Mouse (Mus musculus): ENCODE measurements around the gene Hoxa6. TPM values are rescaled to one million over a fixed set of nuclear protein-coding genes. Genes with fewer than 3 reads are reported as not detected.

Gene Hoxa6
- polyA plus RNA-seq, 1 experiment from 2014 or later: 0.33 TPM

- TF ChIP-seq CTCF (IDR thresholded peaks at IDR 0.05; ENCODE audit: low read depth) (no peak), EP300 (optimal IDR thresholded peaks at IDR 0.05) (no peak)
- no peak for DNase-seq (ENCODE audit: low spot score)
- no peak for ATAC-seq (ENCODE audit: low FRiP score, low TSS enrichment)
- H3K4me1 ChIP-seq (replicated peaks; ENCODE audit: control insufficient read depth, insufficient read depth): no peaks in the 10 kb centered on the region
- H3K9me3 ChIP-seq (ENCODE audit: control insufficient read depth, low read length): no peaks in the 10 kb centered on the region
- H3K27ac ChIP-seq (replicated peaks): no peak overlapping the region
- H3K4me3 ChIP-seq (ENCODE audit: low read depth, low read length): no peak overlapping the region
- H3K9ac ChIP-seq (ENCODE audit: low read length): no peak overlapping the region
- WGBS: 5% methylated on average over 3 of the region's 3 CpGs
- H3K4me2 ChIP-seq (replicated peaks; ENCODE audit: low read depth): no peak overlapping the region
- no peaks in the 10 kb centered on the region for H3K36me3 ChIP-seq (ENCODE audit: control insufficient read depth, insufficient read depth, low read length)
- H3K27me3 ChIP-seq (ENCODE audit: control insufficient read depth, insufficient read depth, low read length): peaks cover 45% of the 10 kb centered on the region
Measured at GRCm38 (mm10) chr6:52246916-52247315, 38.4 kb upstream of the Hoxa6 start.

DNA sequence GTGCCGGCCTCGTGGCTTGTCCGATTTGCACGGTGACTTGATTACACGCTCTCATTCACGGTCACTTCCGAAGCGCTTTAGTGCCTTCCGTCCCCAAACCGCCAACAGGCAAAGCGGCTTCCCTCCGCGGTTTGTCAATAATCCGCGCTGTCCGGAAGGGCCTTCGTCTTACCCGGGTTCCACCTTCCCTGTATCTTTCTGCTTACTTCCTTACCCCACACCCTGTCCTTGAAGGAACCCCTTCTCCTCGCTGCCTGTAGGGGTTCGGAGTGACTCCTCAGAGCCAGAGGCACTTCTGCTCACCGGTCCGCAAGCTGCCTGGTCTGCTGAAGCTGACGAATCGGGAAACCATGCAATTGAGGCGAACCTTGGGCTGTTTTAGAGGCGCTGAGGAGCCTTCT is 37.9 kb upstream of the Hoxa6 start:
- Histone ChIP-seq H3K4me3 (ENCODE audit: low read depth, low read length) (no peak overlapping the region), H3K4me1 (replicated peaks; ENCODE audit: control insufficient read depth, insufficient read depth) (no peaks in the 10 kb centered on the region), H3K27me3 (ENCODE audit: control insufficient read depth, insufficient read depth, low read length) (peaks cover 42% of the 10 kb centered on the region), H3K4me2 (replicated peaks; ENCODE audit: low read depth) (no peak overlapping the region), H3K27ac (replicated peaks) (no peak overlapping the region), H3K9ac (ENCODE audit: low read length) (no peak overlapping the region), H3K9me3 (ENCODE audit: control insufficient read depth, low read length) (no peaks in the 10 kb centered on the region), H3K36me3 (ENCODE audit: control insufficient read depth, insufficient read depth, low read length) (no peaks in the 10 kb centered on the region)
- DNase-seq (ENCODE audit: low spot score) (no peak), ATAC-seq (ENCODE audit: low FRiP score, low TSS enrichment) (no peak)
- TF ChIP-seq CTCF (IDR thresholded peaks at IDR 0.05; ENCODE audit: low read depth): no peak
- TF ChIP-seq EP300 (optimal IDR thresholded peaks at IDR 0.05): no peak
- 2% methylated on average over 26 of the region's 26 CpGs for WGBS

GRCm38 (mm10) chr6:52245757-52246142 is 37.2 kb upstream of the Hoxa6 start, which contains the start of gene Hoxa11:
Gene Hoxa11 (minus strand): TSS chr6:52245810.
- Histone ChIP-seq H3K4me2 (replicated peaks; ENCODE audit: low read depth) (no peak within 1 kb of the TSS), H3K4me1 (replicated peaks; ENCODE audit: control insufficient read depth, insufficient read depth) (no peaks in the 10 kb centered on the region), H3K9ac (ENCODE audit: low read length) (no peak within 1 kb of the TSS), H3K27me3 (ENCODE audit: control insufficient read depth, insufficient read depth, low read length) (peaks cover 48% of the 10 kb centered on the region), H3K9me3 (ENCODE audit: control insufficient read depth, low read length) (no peaks in the 10 kb centered on the region), H3K4me3 (ENCODE audit: low read depth, low read length) (no peak within 1 kb of the TSS; the same call in 1 of the 2 replicates), H3K27ac (replicated peaks) (no peak within 1 kb of the TSS), H3K36me3 (ENCODE audit: control insufficient read depth, insufficient read depth, low read length) (no peaks in the 10 kb centered on the region)
- no peak for DNase-seq (ENCODE audit: low spot score)
- TF ChIP-seq EP300 (optimal IDR thresholded peaks at IDR 0.05): no peak
- TF ChIP-seq CTCF (IDR thresholded peaks at IDR 0.05; ENCODE audit: low read depth): no peak
- no peak for ATAC-seq (ENCODE audit: low FRiP score, low TSS enrichment)
- WGBS: 2% methylated on average over 20 of the region's 20 CpGs

GRCm38 (mm10) chr6:52245040-52245756 is 36.7 kb upstream of the Hoxa6 start:
- peaks cover 52% of the 10 kb centered on the region for H3K27me3 ChIP-seq (ENCODE audit: control insufficient read depth, insufficient read depth, low read length)
- H3K36me3 ChIP-seq (ENCODE audit: control insufficient read depth, insufficient read depth, low read length): no peaks in the 10 kb centered on the region
- ATAC-seq (ENCODE audit: low FRiP score, low TSS enrichment) (no peak), DNase-seq (ENCODE audit: low spot score) (no peak)
- H3K9me3 ChIP-seq (ENCODE audit: control insufficient read depth, low read length): no peaks in the 10 kb centered on the region
- no peak overlapping the region for H3K9ac ChIP-seq (ENCODE audit: low read length)
- H3K4me2 ChIP-seq (replicated peaks; ENCODE audit: low read depth): no peak overlapping the region
- TF ChIP-seq EP300 (optimal IDR thresholded peaks at IDR 0.05) (no peak), CTCF (IDR thresholded peaks at IDR 0.05; ENCODE audit: low read depth) (no peak)
- no peaks in the 10 kb centered on the region for H3K4me1 ChIP-seq (replicated peaks; ENCODE audit: control insufficient read depth, insufficient read depth)
- H3K4me3 ChIP-seq (ENCODE audit: low read depth, low read length): no peak overlapping the region; the same call in 1 of the 2 replicates
- H3K27ac ChIP-seq (replicated peaks): no peak overlapping the region
- 1% methylated on average over 71 of the region's 71 CpGs for WGBS

GRCm38 (mm10) chr6:52244471-52245039 is 36.0 kb upstream of the Hoxa6 start:
- Histone ChIP-seq H3K9me3 (ENCODE audit: control insufficient read depth, low read length) (no peaks in the 10 kb centered on the region), H3K9ac (ENCODE audit: low read length) (no peak overlapping the region), H3K4me3 (ENCODE audit: low read depth, low read length) (no peak overlapping the region), H3K27ac (replicated peaks) (no peak overlapping the region), H3K36me3 (ENCODE audit: control insufficient read depth, insufficient read depth, low read length) (no peaks in the 10 kb centered on the region), H3K4me1 (replicated peaks; ENCODE audit: control insufficient read depth, insufficient read depth) (no peaks in the 10 kb centered on the region), H3K4me2 (replicated peaks; ENCODE audit: low read depth) (no peak overlapping the region), H3K27me3 (ENCODE audit: control insufficient read depth, insufficient read depth, low read length) (peaks cover 56% of the 10 kb centered on the region)
- 5% methylated on average over 23 of the region's 23 CpGs for WGBS
- ATAC-seq (ENCODE audit: low FRiP score, low TSS enrichment) (no peak), DNase-seq (ENCODE audit: low spot score) (no peak)
- TF ChIP-seq CTCF (IDR thresholded peaks at IDR 0.05; ENCODE audit: low read depth) (no peak), EP300 (optimal IDR thresholded peaks at IDR 0.05) (no peak)

DNA sequence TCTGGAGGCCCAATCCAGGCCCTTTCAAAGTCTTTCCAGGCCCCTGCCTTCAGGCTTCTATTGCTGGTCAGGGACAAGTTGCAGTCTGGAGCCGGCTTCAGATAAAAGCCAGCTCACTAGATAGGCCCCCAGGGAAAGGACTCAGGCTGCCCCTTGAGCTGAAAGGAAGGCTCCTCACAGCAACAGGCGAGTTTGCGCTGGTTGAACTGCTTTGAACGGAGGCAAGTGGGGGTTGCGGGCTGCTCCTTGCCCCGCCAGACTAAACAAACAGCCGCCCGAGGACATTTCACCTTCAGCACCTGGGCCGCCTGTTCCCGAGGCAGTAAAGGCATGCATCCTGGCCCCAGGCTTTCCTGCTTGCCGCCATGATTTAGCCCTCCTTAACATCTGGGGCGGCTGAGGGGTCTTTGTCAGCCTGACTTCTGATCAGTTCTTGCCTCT is 35.2 kb upstream of the Hoxa6 start:
- ATAC-seq (ENCODE audit: low FRiP score, low TSS enrichment): no peak
- Histone ChIP-seq H3K4me2 (replicated peaks; ENCODE audit: low read depth) (no peak overlapping the region), H3K4me1 (replicated peaks; ENCODE audit: control insufficient read depth, insufficient read depth) (no peaks in the 10 kb centered on the region), H3K9me3 (ENCODE audit: control insufficient read depth, low read length) (no peaks in the 10 kb centered on the region), H3K27me3 (ENCODE audit: control insufficient read depth, insufficient read depth, low read length) (peaks cover 60% of the 10 kb centered on the region), H3K9ac (ENCODE audit: low read length) (no peak overlapping the region), H3K27ac (replicated peaks) (no peak overlapping the region), H3K36me3 (ENCODE audit: control insufficient read depth, insufficient read depth, low read length) (no peaks in the 10 kb centered on the region), H3K4me3 (ENCODE audit: low read depth, low read length) (no peak overlapping the region)
- no peak for DNase-seq (ENCODE audit: low spot score)
- no peak for TF ChIP-seq EP300 (optimal IDR thresholded peaks at IDR 0.05)
- TF ChIP-seq CTCF (IDR thresholded peaks at IDR 0.05; ENCODE audit: low read depth): no peak
- WGBS: 9% methylated on average over 12 of the region's 12 CpGs
